Mouse (Mus musculus) left cerebral cortex, adult 2 months (tissue): ENCODE results near the gene L3mbtl1. TPM values are rescaled to one million over a fixed set of nuclear protein-coding genes. Genes with fewer than 3 reads are reported as not detected.

Experiments
- DNase-seq, 2 experiments: peaks; one replicate each; pipeline ENCODE4 v3.0.0; 2021 to 2022; ENCODE audit warnings: low spot score in 2 of 2, mixed read lengths in 1 of 2; ENCODE audit errors: extremely low spot score in 1 of 2
- H3K27ac ChIP-seq: fragments of 200-600 bp; 2 replicates; pipeline ENCODE4 v1.8.1; 2022
- H3K4me3 ChIP-seq: fragments of 200-600 bp; 2 replicates; pipeline ENCODE4 v1.8.1; 2022
- CTCF ChIP-seq: fragments of 200-600 bp; IDR thresholded peaks from 2 replicates; pipeline ENCODE4 v1.8.1; 2022; ENCODE audit warnings: antibody characterized with exemption, mild to moderate bottlenecking, moderate library complexity
- intact Hi-C: fragments of 180-260 bp; cut with DNase I; formaldehyde crosslinking; loops from one replicate; pipeline ENCODE4 v1.15.1; 2025
- total RNA-seq, 2 experiments: library from RNA; stranded (reverse); gene quantifications; 2 replicates each; pipeline ENCODE4 v1.2.3; 2021

The L3mbtl1 gene
- total RNA-seq, 2 experiments from 2014 or later, result 19.3 to 22.2 TPM

- H3K4me3 ChIP-seq, result no peak overlapping the region
- TF ChIP-seq CTCF, result no peak
- H3K27ac ChIP-seq, result no peak overlapping the region
- no peak for DNase-seq
- intact Hi-C loops, result no loop called here
Observed at GRCm38 (mm10) chr2:162976001-162976400, 32.7 kb downstream of the L3mbtl1 start.

GRCm38 (mm10) chr2:162984381-162984780 lies 41.1 kb downstream of the L3mbtl1 start:
- Histone ChIP-seq H3K4me3 (no peak overlapping the region), H3K27ac (no peak overlapping the region)
- no peak for TF ChIP-seq CTCF
- intact Hi-C loops, result no loop called here
- no peak for DNase-seq

- intact Hi-C loops, result no loop called here
- Histone ChIP-seq H3K4me3 (no peak overlapping the region), H3K27ac (no peak overlapping the region)
- no peak for DNase-seq
- TF ChIP-seq CTCF, result no peak
Observed at GRCm38 (mm10) chr2:162985923-162986322, 42.7 kb downstream of the L3mbtl1 start.

GRCm38 (mm10) chr2:162986764-162987163 lies 43.5 kb downstream of the L3mbtl1 start:
- DNase-seq, result no peak
- intact Hi-C loops, result no loop called here
- no peak for TF ChIP-seq CTCF
- no peak overlapping the region for H3K4me3 ChIP-seq
- no peak overlapping the region for H3K27ac ChIP-seq

- DNase-seq, result no peak
- no peak for TF ChIP-seq CTCF
- Histone ChIP-seq H3K4me3 (no peak within 1 kb of the TSS), H3K27ac (no peak within 1 kb of the TSS)
- intact Hi-C loops, result no loop called here
Observed at GRCm38 (mm10) chr2:162987218-162987617, 43.9 kb downstream of the L3mbtl1 start, which contains the start of gene Sgk2. Sgk2 (plus strand) TSS chr2:162987330.

- TF ChIP-seq CTCF, result no peak
- DNase-seq, result no peak
- H3K27ac ChIP-seq, result no peak overlapping the region
- H3K4me3 ChIP-seq, result no peak overlapping the region
- intact Hi-C loops, result no loop called here
Observed at GRCm38 (mm10) chr2:162988235-162988634, 45.0 kb downstream of the L3mbtl1 start.

GRCm38 (mm10) chr2:162991394-162992083 lies 48.3 kb downstream of the L3mbtl1 start:
- intact Hi-C loops, result no loop called here
- Histone ChIP-seq H3K27ac (peak overlapping the region; percentile 24; the same call in 1 of the 2 replicates), H3K4me3 (no peak overlapping the region)
- TF ChIP-seq CTCF, result no peak; the same call in 1 of the 2 replicates
- no peak for DNase-seq

GRCm38 (mm10) chr2:162992084-162992437 lies 48.8 kb downstream of the L3mbtl1 start:
- Histone ChIP-seq H3K4me3 (no peak overlapping the region), H3K27ac (peak overlapping the region; percentile 24; the same call in 1 of the 2 replicates)
- intact Hi-C loops, result no loop called here
- TF ChIP-seq CTCF, result no peak
- no peak for DNase-seq

GRCm38 (mm10) chr2:162993881-162994616 lies 50.8 kb downstream of the L3mbtl1 start:
- Histone ChIP-seq H3K4me3 (no peak overlapping the region), H3K27ac (no peak overlapping the region)
- intact Hi-C loops, result no loop called here
- no peak for TF ChIP-seq CTCF
- no peak for DNase-seq

GRCm38 (mm10) chr2:162998528-162999230 lies 55.4 kb downstream of the L3mbtl1 start:
- peak; percentile 91 for TF ChIP-seq CTCF
- DNase-seq, result peak; percentile 49 to 64
- Histone ChIP-seq H3K4me3 (no peak overlapping the region), H3K27ac (no peak overlapping the region)
- intact Hi-C loops, result no loop called here

- intact Hi-C loops, result no loop called here
- DNase-seq, result no peak
- Histone ChIP-seq H3K27ac (no peak overlapping the region), H3K4me3 (no peak overlapping the region)
- TF ChIP-seq CTCF, result peak; percentile 51
Observed at GRCm38 (mm10) chr2:162999744-163000143, 56.5 kb downstream of the L3mbtl1 start.

GRCm38 (mm10) chr2:163001071-163001470 lies 57.8 kb downstream of the L3mbtl1 start:
- no peak overlapping the region for H3K4me3 ChIP-seq
- intact Hi-C loops, result no loop called here
- no peak for DNase-seq
- no peak for TF ChIP-seq CTCF
- H3K27ac ChIP-seq, result no peak overlapping the region
